Mouse (Mus musculus) brain, embryonic 14.5 days (tissue): ENCODE data around the gene Mcl1.
"Not testable (repeated sequence)": the region's sequence is repeated elsewhere in the genome, so short reads cannot be mapped to it uniquely, and the experiment has no call there.

Experiments
- CTCF ChIP-seq: fragments of 200-500 bp; IDR thresholded peaks from 2 replicates; pipeline ENCODE4 v1.5.1; 2012; ENCODE audit warnings: inconsistent platforms, mild to moderate bottlenecking, moderate library complexity, borderline replicate concordance; ENCODE audit not compliant: insufficient read depth, insufficient read length; ENCODE audit errors: extremely low read depth
- POLR2A ChIP-seq: fragments of 200-500 bp; IDR thresholded peaks from 2 replicates; pipeline ENCODE4 v1.6.1; 2012; ENCODE audit warnings: mild to moderate bottlenecking, inconsistent platforms, borderline replicate concordance; ENCODE audit not compliant: poor library complexity, insufficient read depth, insufficient read length, severe bottlenecking; ENCODE audit errors: extremely low read depth

GRCm38 (mm10) chr3:95670419-95670818 lies 11.8 kb downstream of the Mcl1 start:
- 0 out of 2 replicates have a peak, but pooled peaks have one; percentile 4 for TF ChIP-seq CTCF
- TF ChIP-seq POLR2A: not testable (repeated sequence)
